Mouse (Mus musculus): ENCODE results near the gene BC030867.

DNA sequence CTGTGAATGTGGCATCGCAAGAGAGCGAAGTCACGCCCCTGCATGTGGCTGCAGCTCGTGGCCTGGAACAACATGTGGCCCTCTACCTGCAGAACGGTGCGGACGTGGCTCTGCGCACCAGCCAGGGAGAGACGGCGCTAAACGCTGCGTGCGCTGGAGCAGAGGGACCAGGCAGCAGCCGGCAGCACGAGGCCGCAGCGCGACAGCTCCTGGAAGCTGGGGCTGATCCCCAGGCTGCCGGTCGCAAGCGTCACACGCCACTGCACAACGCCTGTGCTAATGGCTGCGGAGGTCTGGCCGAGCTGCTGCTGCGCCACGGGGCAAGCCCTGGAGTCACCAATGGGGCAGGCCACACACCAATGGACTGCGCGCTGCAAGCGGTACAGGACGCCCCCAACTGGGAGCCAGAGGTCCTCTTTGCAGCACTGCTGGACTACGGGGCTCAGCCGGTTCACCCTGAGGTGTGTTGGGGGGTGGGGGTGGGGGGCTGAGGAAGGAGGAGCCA lies 27.8 kb downstream of the BC030867 start:
- peak; percentile 11; the same call in 1 of the 2 replicates for TF ChIP-seq HCFC1 (IDR thresholded peaks at IDR 0.05; ENCODE audit: low read depth, low read length)
- TF ChIP-seq CTCF (IDR thresholded peaks at IDR 0.05 in 2 of 3, conservative IDR thresholded peaks at IDR 0.05 in 1 of 3; ENCODE audit: control insufficient read depth in 1 of 3, insufficient read depth in 1 of 3, low read depth in 2 of 3, low read length in 3 of 3, poor library complexity in 1 of 3, severe bottlenecking in 1 of 3): peak in 2 of 3 experiments; percentile 38 to 54; a peak in 4 of 6 replicates
- no peak for TF ChIP-seq ZNF384 (IDR thresholded peaks at IDR 0.05; ENCODE audit: low read depth, low read length)
- peak; percentile 80; the same call in 1 of the 2 replicates for TF ChIP-seq UBTF (IDR thresholded peaks at IDR 0.05; ENCODE audit: borderline replicate concordance, insufficient read depth, low read depth, low read length)
- TF ChIP-seq GATA1 (IDR thresholded peaks at IDR 0.05; ENCODE audit: low read depth, low read length): no peak
- no peak for TF ChIP-seq SMC3 (IDR thresholded peaks at IDR 0.05; ENCODE audit: low read depth, low read length)
- TF ChIP-seq POLR2A (IDR thresholded peaks at IDR 0.05; ENCODE audit: control insufficient read depth in 1 of 2, insufficient read depth in 1 of 2, low read depth in 1 of 2, low read length in 2 of 2, poor library complexity in 1 of 2): peak; percentile 80 to 84
- TF ChIP-seq USF1 (IDR thresholded peaks at IDR 0.05; ENCODE audit: low read depth, low read length): peak; percentile 47
- peak; percentile 98 for TF ChIP-seq MAX (IDR thresholded peaks at IDR 0.05; ENCODE audit: low read length)
- TF ChIP-seq MAFK (IDR thresholded peaks at IDR 0.05; ENCODE audit: borderline replicate concordance, low read depth, low read length): no peak
- TF ChIP-seq KAT2A (conservative IDR thresholded peaks at IDR 0.05; ENCODE audit: low read depth, low read length): no peak; the same call in 1 of the 2 replicates
- no peak for TF ChIP-seq NRF1 (IDR thresholded peaks at IDR 0.05; ENCODE audit: insufficient read depth, low read depth, low read length, poor library complexity, severe bottlenecking)
